Comparison of ENCODE assay signal across 31 mouse cellular contexts in the genomic region with DNA sequence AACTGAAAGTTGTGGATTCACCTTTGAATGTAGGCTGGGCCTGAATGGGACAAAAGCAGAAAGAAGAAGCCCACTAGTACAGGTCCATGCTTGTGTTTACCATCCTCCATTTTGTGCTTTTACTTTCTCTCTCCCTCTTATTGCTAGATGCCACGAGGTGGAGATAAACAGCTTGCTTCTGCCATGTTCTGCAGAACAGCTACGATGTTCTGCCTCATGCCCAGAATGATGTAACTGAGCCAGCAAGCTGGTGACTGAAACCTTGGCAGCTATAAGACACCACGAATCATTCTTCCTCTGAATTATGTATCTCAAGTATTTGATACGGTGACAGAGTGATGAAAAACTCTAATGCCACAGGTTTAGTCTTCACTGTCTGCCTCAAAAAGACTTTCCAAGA.
DNase-seq lines count a peak whose midpoint lies in the region; ATAC-seq lines count a peak whose summit lies in the region.
"Had no signal": no experiment of that assay in that cellular context is flagged by ENCODE, and none has a peak within 500 bp of the region (broad histone marks: within the 10 kb centered on the region; RNA-seq: fewer than 3 reads in every experiment).

No protein-coding gene starts in this region.

- no peaks in the 10 kb centered on the region for H3K4me1 ChIP-seq in forebrain, embryonic 15.5 days
- no peaks in the 10 kb centered on the region for H3K4me1 ChIP-seq in forebrain, embryonic 12.5 days
- H3K4me1 ChIP-seq: embryonic facial prominence, embryonic 10.5 days; embryonic facial prominence, embryonic 13.5 days; heart, embryonic 10.5 days had no signal

- no peak overlapping the region for H3K4me2 ChIP-seq in forebrain, embryonic 15.5 days (replicated peaks)
- H3K4me2 ChIP-seq in forebrain, embryonic 12.5 days = no peak overlapping the region
- H3K4me2 ChIP-seq: embryonic facial prominence, embryonic 13.5 days; heart, embryonic 13.5 days; hindbrain, embryonic 14.5 days had no signal

- H3K36me3 ChIP-seq in forebrain, embryonic 15.5 days = no peaks in the 10 kb centered on the region
- no peaks in the 10 kb centered on the region for H3K36me3 ChIP-seq in forebrain, embryonic 12.5 days (replicated peaks)
- H3K36me3 ChIP-seq: embryonic facial prominence, embryonic 10.5 days; embryonic facial prominence, embryonic 13.5 days; heart, embryonic 10.5 days; heart, embryonic 13.5 days had no signal

- H3K27me3 ChIP-seq in forebrain, embryonic 15.5 days = no peaks in the 10 kb centered on the region
- no peaks in the 10 kb centered on the region for H3K27me3 ChIP-seq in forebrain, embryonic 12.5 days
- H3K27me3 ChIP-seq: embryonic facial prominence, embryonic 13.5 days; heart, embryonic 13.5 days had no signal

- no peak overlapping the region for H3K27ac ChIP-seq in forebrain, embryonic 15.5 days (replicated peaks)
- H3K27ac ChIP-seq in forebrain, embryonic 12.5 days = no peak overlapping the region
- H3K27ac ChIP-seq: embryonic facial prominence, embryonic 10.5 days; embryonic facial prominence, embryonic 13.5 days; heart, adult 2 months; heart, embryonic 10.5 days; heart, embryonic 13.5 days; hindbrain, embryonic 14.5 days; hindbrain, postnatal 0 days had no signal

- ATAC-seq in forebrain, embryonic 15.5 days (replicated peaks) = peak; percentile 67; the same call in 1 of the 2 replicates
- no peak for ATAC-seq in forebrain, embryonic 12.5 days (ENCODE audit: low FRiP score)
- ATAC-seq in frontal cortex, adult (ENCODE audit: low TSS enrichment) = 0 out of 2 replicates have a peak, but pooled peaks have one; percentile 34
- ATAC-seq: activated CD4-positive, CD25-positive, alpha-beta regulatory T cell, adult 4 months; CD4-positive, CD25-positive, alpha-beta regulatory T cell, adult 4 months; hindbrain, postnatal 0 days; inflammation-experienced regulatory T-cells, adult 6 months; intestine, embryonic 16.5 days had no signal

- no peak overlapping the region for H3K9ac ChIP-seq in forebrain, embryonic 15.5 days (replicated peaks)
- H3K9ac ChIP-seq in forebrain, embryonic 12.5 days = no peak overlapping the region
- H3K9ac ChIP-seq: embryonic facial prominence, embryonic 13.5 days; heart, embryonic 13.5 days; hindbrain, embryonic 14.5 days had no signal

- no peak overlapping the region for H3K4me3 ChIP-seq in forebrain, embryonic 15.5 days
- no peak overlapping the region for H3K4me3 ChIP-seq in forebrain, embryonic 12.5 days (replicated peaks)
- H3K4me3 ChIP-seq: embryonic facial prominence, embryonic 10.5 days; embryonic facial prominence, embryonic 13.5 days; erythroblast, embryonic 14.5 days; heart, adult 2 months; heart, embryonic 10.5 days; heart, embryonic 13.5 days had no signal

- DNase-seq in frontal cortex, postnatal 25 days (ENCODE audit: low spot score in 2 of 2) = no peak
- peak; percentile 26 for DNase-seq in layer of hippocampus, adult 9-11 months
- no peak for DNase-seq in layer of hippocampus, postnatal 10 days (ENCODE audit: low spot score in 2 of 2)
- DNase-seq in lung, postnatal 4 days = no peak
- DNase-seq: adrenal gland, adult 8-10 months; adrenal gland, postnatal 25 days; cerebellum, adult 11 months; cerebellum, adult 2 months; cerebellum, adult 9-11 months; cerebellum, postnatal 25 days; embryo, embryonic 11 days; gastrocnemius, postnatal 10 days; gastrocnemius, postnatal 36 days; heart, adult 2 months; heart, postnatal 14 days; heart, postnatal 4 days; kidney, adult 18-20 months had no signal

- 72% methylated on average over 4 of the region's 4 CpGs for WGBS in forebrain, embryonic 15.5 days
- WGBS in forebrain, embryonic 12.5 days = 88% methylated on average over 4 of the region's 4 CpGs

- no peaks in the 10 kb centered on the region for H3K9me3 ChIP-seq in forebrain, embryonic 15.5 days
- H3K9me3 ChIP-seq in forebrain, embryonic 12.5 days = no peaks in the 10 kb centered on the region
- H3K9me3 ChIP-seq: embryonic facial prominence, embryonic 10.5 days; embryonic facial prominence, embryonic 13.5 days; heart, embryonic 10.5 days; heart, embryonic 13.5 days had no signal
